Mouse (Mus musculus) cerebellum, postnatal 25 days (tissue): Measurements from ENCODE around the gene Wdr18.
A peak's percentile ranks its signal among the peaks of the same experiment; 100 is the strongest.
"Not testable (repeated sequence)": the region's sequence is repeated elsewhere in the genome, so short reads cannot be mapped to it uniquely, and the experiment has no call there.

Source experiments
- DNase-seq, 2 experiments: peaks; one replicate each; pipeline ENCODE4 v3.0.0; 2021; ENCODE audit warnings: mixed read lengths in 2 of 2

Wdr18 gene

DNA sequence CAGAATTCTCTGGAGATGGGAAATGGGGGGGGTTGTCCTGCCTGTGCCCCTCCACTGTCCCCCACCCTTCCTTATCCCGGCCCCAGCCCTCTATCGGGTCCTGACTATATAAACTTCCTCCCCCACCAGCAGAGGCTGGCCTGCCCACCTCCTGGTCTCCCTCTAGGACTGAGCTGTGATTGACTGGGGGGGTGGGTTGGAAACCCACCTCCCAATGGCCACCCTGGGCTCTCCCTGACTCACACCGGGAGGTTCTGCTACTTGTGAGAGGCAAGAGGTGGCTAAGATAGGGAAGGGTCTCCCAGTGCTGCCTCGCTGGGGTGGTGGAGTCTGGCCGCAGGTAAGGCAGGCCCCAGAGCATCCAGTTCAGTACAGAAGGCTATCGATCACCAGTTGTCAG lies 12.4 kb upstream of the Wdr18 start:
- no peak for DNase-seq

DNA sequence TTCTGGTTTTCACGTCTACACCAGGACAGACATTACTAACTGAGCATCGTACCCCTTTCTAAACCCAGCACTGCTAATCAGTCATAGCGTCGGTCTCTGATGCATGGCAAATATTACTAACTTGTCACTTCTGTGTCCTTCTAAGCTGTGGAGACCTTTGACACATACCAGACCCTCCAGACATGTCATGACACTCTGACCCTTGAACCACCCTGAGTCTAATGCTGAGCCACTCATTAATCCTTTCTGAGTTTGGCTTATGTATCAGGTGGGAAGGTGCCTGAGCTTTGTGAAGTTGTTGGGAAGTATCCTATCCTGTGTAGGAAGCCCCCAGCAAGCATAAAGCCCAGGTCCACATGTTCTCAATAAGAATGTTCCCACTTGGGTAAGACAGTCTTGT lies 10.1 kb upstream of the Wdr18 start:
- DNase-seq: no peak

DNA sequence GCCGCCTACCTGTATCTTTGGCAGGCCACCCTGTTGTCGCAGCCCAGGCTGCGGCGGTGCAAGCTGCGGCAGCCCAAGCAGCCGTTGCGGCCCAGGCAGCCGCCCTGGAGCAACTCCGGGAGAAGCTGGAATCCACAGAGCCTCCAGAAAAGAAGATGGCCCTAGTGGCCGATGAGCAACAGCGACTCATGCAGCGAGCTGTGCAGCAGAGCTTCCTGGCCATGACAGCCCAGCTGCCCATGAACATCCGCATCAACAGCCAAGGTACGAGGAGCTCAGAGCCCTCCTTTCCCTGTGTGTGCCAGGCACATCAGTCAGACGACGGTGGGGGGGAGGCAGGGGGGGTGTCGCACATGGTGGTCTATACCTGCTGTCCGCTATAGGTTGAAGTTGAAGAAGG lies 9.3 kb upstream of the Wdr18 start:
- DNase-seq: no peak

DNA sequence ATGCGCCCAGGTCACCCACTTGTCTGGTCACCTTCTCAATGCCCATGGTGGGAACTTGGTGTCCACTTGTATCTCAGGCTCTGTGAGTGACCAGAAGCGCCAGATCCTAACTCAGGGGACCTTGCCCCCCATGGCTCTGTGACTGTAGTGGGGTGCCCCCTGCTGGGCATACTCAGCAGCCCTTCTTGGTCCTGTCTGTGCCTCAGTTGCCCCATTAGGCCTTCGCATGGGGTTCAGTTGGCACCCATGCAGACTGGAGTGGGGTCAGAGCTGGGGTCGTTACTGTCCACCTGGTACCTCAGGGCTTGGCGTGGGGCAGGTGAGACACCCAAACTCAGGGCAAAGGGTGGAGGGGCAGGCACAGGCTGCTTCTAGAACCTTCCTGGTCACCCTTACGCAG lies 6.0 kb upstream of the Wdr18 start:
- peak in 1 of 2 experiments; percentile 28 for DNase-seq

DNA sequence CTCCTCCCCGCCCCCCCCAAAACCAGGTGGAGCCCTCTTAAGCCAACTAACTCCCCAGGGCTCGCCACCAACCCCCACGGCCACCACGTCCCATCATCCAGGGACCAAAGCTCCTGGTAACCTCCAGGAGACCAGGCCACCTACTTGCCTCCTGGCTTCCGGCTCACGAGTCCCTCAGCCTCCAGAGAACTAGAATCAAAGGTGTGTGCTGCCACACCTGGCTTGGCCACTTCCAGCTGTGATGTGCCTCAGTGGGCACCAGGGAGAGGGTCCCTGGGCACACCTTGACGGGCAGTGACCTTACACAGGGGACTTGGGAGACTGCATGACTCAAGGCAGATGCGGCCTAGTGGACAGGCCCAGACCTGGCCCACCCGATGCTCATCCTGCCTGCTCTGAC lies 4.3 kb upstream of the Wdr18 start:
- DNase-seq: no peak

DNA sequence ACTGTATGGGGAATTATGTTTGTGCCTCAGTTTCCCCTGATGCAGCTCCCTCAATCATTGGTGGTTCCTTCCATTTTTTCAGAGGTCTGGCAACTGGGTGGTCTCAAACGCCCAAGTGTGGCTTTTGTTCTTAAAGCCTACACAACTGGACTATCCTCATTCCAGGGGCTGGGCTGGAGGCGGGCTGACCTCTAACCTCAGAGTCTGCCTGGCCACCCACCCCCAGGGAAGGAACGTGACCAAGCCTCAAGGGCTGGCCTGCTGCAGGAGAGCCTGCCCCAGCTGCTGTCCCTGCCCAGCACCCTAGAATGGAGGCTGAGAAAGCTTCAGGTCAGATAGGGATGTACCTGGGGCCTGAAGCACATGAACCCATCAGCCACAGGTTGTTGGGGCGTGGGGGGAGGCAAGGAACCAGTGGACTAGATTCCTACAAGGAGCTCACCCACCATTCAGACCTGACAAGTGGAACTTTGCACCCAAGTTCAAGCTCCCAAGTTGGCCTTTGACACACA lies 3.3 kb upstream of the Wdr18 start:
- DNase-seq: no peak

DNA sequence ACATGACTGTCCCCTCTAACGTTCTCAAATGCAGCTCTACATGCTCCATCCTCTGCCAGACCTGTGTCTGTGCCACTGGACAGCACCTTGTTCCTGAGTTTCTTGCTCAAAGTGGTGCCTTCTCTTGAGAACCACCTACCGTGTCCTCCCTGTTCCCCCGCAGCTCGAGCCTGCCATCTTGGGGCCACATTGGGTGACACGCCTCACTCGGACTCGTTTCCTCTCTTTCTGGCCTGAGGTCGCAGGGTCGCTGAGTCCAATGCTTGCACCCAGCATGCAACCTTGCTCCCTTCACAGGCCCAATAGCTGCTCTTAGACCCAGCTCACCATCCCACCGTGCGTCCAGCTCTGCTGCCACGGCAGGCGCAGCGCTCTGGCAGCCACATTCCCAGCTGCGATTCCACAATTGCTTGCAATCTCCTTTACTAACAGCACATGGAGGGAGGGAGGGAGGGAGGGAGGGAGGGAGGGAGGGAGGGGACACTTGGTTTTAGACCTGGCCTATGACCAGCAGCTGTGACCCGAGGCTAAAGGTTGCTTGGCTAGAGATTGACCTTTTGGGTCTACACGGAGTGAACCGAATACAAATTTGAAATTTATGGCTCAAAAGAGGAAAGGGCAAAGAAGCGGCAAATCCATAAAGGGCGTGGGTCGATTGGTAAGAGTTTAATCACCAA lies 1.7 kb upstream of the Wdr18 start:
- peak; percentile 85 to 91 for DNase-seq

DNA sequence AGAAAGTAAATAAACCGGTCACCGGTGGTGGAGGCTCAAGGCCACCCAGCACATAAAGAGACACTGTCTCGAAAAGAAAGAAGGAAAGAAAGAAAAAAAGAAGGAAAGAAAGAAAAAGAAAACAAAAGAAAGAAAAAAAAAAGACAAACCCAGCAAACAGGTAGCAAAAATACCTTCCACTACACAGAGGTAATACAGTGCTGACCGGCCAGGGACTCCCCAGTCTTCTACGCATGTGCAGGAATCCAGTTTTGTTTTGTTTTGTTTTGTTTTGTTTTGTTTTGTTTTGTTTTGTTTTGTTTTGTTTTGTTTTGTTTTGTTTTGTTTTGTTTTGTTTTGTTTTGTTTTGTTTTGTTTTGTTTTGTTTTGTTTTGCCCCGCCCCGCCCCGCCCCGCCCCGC lies 540 bp upstream of the Wdr18 start:
- not testable (repeated sequence) for DNase-seq

DNA sequence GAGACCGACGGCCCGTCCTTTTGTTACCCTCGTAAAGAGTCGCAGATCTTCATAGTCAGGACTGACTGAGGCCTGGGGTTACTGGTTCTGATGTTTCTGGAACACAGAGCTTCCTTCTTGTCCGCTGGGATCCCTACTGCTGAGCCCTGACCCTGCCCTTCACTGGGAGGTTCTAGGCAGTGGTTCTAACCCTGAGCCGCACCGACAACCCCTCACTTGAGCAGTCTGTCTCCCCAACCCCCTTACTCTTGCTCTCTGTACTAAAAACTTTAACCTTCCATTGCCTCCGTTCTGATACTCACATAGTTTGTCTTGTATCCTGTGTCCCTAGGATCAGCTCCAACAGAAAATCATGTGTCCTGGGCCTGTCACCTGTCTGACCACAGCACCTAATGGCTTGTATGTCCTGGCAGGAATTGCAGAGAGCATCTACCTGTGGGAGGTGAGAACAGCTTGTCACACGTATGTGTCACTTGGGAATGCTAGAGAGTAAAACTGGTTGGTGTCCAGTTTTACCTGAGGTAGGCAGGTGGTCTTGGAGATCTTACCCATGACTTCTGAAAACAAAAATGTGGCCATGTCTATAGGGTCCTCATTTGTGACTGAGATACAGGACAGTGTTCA lies 831 bp downstream of the Wdr18 start:
- no peak for DNase-seq

DNA sequence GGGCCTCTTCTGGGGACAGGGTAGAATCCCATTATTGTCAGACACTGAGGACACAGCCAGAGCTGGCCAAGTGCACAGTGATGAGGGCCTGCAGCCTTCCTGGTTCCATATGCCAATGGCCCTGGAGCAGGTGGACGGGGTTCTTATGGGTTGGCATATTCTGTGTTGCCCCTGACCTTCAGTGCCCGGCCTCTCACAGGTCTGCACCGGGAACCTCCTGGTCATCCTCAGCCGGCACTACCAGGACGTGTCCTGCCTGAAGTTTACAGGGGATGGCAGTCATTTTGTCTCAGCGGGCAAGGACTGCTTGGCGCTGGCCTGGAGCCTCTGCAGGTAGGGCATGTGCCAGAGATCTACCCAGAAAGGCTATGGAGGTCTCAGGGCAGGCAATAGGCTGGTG lies 4.8 kb downstream of the Wdr18 start:
- DNase-seq: no peak

DNA sequence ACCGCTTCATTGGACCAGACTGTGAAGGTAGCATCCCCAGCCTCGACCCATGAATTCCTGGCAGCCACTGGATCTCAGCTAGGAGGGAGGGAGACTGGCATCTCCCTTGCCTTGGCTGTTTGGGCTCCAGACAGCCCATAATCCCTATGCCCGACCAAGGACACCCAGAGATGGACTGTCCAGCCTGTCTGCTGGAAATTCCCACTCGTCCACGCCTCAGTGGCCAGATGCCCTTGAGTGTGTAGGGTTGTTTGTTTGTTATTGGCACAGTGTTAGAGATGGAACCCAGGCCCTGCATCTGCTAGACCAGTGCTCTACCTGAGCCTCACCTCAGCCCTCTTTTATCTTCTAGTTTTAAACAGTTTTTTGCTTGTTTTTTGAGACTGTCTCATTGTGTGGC lies 5.4 kb downstream of the Wdr18 start:
- DNase-seq: no peak

DNA sequence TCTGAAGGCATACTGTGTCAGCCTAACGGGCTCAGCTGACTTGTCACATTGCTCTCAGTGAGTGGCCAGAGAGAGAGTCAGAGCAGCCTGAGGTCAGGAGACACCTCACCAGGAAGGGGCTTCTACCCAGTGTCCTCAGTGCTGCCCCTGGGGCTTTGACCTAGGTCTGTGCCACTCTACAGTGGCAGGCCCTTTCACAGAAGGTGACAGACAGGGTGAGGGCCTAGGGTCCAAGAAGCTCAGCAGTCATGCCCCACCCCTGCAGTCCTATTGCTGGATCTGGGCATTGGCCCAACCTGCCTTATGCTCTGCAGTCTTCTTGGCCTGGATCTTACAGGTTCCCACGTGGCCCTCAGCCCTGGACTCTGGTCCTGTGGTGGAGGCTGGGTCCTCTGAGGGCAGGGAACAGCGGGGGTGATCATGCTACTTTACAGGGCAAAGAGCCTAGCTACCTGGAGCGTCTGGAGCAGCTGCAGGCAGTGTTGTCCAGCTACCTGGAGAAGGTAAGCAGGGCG lies 7.0 kb downstream of the Wdr18 start:
- peak; percentile 81 to 83 for DNase-seq

DNA sequence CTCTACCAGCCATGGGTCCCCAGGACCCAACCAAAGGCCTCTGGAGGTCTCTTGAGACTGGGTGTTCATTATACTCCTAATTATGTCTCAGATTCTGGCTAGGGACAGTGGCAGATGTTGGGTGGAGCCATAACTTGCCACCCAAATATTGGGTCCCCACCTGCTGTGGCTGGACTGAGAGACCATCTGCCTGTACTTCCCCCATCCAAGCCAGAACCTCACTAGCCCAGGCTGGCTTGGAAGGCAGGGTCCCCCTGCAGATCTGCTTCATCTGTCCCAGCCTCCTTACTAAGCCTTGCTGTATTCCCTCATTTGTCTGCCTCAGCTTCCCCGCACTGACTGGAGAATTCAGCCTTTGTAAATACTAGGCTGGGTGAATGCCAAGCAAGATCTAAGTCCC lies 8.2 kb downstream of the Wdr18 start:
- peak; percentile 43 to 44 for DNase-seq

DNA sequence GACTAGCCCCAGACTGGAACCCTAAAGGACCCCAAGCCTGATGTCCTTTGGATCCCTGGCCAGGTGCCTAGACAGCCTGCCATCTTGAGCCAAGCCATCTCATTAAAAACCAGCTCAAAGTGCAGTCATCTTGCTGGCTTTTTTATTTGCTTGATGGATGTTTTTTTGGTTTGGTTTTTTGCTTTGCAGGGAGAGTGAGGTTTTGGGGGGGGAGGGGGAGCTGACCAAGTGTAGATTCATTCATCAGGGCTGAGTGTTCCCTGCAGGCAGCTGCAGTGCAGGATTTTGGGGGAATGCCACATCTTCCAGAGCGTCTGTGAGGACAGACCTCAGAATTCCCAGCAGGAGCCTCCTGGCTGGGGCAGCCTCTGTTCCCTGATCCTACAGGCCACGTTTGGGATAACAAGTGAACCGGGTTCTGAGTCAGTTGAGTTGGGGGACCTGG lies 9.2 kb downstream of the Wdr18 start:
- DNase-seq: peak in 1 of 2 experiments; percentile 52

DNA sequence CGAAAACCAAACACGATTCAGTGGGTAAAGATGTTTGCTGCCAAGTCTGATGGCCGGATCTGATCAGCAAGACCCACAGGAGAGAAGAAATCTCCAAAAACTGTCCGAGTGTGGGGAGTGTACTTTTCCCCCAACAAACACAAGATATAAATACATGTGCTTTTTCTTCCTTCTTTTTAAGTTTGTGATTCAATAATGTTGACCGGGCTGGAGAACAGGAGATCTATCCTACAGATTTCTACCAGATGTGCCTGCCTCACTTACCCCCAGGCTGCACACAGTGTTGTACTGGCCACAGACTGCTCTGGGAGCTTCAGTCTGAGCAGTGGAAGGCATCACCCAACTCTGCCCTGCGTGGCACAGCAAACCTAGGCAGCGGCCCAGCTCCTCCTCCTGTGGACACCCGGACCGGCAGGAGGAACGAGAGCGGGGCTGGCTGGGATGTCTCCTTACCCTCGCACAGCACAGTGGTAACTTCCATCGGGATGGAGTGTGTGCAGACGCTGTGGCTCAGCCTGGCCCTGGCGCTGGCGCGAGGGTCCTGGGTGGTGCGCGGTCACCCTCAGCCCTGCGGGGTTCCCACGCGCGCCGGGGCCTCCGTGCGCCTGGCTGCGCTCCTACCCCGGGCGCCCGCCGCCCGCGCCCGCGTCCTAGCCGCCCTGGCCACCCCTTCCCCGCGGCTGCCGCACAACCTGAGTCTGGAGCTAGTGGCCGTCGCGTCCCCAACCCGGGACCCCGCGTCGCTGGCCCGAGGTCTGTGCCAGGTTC lies 10.6 kb downstream of the Wdr18 start, which contains the start of gene Grin3b:
TSS of gene Grin3b (plus strand) at position 301 of the 768 bp plus-strand sequence.
- peak; percentile 54 to 62 for DNase-seq

DNA sequence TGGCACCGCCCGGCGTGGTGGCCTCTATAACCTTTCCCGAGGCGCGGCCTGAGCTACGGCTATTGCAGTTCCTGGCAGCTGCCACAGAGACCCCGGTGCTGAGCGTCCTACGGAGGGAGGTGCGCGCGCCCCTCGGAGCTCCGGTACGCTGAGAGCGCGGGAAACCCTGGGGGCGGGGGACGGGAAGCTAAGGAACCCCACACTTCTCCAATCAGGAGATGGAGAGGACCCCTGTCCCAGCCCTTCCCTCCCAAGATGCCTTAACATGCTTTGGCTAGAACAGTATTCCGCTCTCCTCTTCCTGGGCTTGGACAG lies 11.2 kb downstream of the Wdr18 start:
- DNase-seq: peak in 1 of 2 experiments; percentile 47

DNA sequence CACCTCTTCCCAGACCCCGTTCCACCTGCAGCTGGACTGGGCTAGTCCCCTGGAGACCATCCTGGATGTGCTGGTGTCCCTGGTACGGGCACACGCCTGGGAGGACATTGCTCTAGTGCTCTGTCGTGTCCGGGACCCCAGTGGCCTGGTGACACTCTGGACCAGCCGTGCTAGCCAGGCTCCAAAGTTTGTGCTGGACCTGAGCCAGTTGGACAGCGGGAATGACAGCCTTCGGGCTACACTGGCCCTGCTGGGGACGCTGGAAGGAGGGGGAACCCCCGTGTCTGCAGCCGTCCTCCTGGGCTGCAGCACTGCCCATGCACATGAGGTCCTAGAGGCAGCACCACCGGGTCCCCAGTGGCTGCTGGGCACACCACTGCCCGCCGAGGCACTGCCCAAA lies 12.9 kb downstream of the Wdr18 start:
- DNase-seq: peak; percentile 28 to 49

DNA sequence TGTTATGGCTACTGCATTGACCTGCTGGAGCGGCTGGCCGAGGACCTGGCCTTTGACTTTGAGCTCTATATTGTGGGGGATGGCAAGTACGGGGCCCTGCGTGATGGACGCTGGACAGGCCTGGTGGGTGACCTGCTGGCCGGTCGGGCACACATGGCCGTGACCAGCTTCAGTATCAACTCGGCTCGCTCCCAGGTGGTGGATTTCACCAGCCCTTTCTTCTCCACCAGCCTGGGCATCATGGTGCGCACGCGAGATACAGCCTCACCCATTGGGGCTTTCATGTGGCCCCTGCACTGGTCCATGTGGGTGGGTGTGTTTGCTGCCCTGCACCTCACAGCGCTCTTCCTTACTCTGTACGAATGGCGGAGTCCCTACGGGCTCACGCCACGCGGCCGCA lies 14.1 kb downstream of the Wdr18 start:
- DNase-seq: no peak

DNA sequence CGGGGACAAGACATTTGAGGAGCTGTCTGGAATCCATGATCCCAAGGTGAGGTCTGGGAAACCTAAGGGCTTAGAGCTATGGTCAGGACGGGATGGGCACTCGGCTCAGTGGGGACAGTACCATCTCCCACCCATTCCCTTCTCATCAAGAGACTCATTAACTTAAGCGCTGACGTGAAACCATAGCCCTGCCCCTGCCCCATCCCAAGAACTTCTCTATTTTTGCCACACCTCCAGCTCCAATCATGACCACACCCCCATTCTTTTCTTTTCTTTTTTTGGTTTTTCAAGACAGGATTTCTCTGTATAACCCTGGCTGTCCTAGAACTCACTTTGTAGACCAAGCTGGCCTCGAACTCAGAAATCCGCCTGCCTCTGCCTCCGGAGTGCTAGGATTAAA lies 14.7 kb downstream of the Wdr18 start:
- no peak for DNase-seq

DNA sequence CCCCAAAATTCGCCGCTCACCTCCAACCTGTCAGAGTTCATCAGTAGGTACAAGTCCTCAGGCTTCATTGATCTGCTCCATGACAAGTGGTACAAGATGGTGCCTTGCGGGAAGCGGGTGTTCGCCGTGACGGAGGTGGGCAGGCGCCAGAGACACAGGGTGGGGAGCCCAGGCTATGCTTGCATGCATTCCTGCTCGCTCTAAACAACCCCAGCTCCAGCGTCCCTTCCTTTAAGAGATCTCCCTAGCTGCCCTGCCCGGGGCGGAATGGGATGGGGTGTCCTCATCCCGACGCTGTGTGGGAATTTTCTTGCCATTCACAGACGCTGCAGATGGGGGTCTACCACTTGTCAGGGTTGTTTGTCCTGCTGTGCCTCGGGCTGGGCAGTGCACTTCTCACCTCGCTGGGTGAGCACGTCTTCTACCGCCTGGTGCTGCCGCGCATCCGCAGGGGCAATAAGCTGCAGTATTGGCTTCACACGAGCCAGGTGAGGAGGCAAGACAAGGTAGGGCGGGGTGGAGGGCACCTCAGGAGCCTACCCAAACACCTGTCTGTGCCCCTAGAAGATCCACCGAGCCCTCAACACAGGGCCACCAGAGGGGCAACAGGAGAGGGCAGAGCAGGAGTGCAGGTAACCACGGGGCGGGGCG lies 16.2 kb downstream of the Wdr18 start:
- DNase-seq: no peak

DNA sequence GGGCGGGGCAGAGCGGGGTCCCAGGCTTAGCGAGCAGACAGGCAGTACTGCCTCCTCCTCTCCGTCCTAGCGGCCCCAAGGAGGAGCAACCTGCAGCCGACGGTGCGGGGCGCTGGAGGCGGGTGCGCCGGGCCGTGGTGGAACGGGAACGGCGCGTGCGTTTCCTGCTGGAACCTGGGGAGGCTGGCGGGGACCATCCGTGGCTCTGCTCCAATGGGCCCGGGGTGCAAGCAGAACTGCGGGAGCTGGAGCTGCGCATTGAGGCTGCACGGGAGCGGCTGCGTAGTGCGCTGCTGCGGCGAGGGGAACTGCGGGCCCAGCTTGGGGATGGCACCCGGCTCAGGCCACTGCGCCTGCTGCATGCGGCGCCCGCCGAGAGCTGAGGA lies 16.8 kb downstream of the Wdr18 start:
- DNase-seq: peak in 1 of 2 experiments; percentile 32

DNA sequence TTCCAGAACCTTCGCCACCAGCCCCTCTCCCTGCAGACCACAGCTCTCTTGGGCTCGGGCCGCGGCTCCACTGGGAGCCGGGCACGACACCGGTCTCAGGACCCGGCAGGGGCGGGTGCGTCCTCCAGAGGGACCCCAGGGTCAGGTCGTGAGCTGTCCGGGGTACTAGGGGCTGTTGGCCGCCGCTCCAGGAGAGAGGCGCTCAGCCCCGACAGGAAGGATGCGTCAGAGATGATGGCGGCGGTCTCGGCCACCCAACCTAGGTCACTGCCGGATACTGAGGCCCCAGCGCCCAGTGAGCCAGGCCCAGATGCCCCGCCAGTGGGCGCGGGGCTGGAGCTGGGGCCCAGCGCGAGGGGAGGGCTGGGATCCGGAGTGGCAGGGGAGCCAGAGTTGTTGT lies 17.4 kb downstream of the Wdr18 start:
- peak in 1 of 2 experiments; percentile 30 for DNase-seq

DNA sequence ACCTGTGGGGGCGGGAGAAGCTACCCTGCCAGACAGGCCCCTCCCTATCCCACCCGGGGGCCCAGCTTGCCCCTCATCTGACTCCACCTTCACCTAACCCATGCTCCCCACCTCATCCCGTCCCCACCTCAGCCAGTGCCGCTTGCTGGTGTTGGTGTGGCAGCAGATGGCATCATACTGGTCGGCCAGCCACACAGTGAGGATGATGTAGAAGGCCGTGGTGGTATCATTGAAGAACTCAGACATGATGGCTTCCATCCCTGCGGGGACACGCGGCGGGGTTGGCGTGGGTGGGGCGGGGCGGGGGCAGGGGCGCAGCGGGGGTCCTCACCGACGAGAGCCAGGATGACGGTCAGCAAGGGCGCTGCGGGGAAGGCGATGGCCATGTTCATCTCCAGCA lies 18.1 kb downstream of the Wdr18 start:
- DNase-seq: no peak
